Mouse (Mus musculus): ENCODE data around the gene Fkbp8.
"Not testable (repeated sequence)": the region's sequence is repeated elsewhere in the genome, so short reads cannot be mapped to it uniquely, and the experiment has no call there.

The Fkbp8 gene

GRCm38 (mm10) chr8:70501820-70502529 lies 25.5 kb upstream of the Fkbp8 start:
- no peak for DNase-seq (ENCODE audit: low spot score in 2 of 2)

GRCm38 (mm10) chr8:70502540-70502939 lies 25.0 kb upstream of the Fkbp8 start:
- no peak for DNase-seq (ENCODE audit: low spot score in 2 of 2)

GRCm38 (mm10) chr8:70503062-70503750 lies 24.3 kb upstream of the Fkbp8 start:
- no peak for DNase-seq (ENCODE audit: low spot score in 2 of 2)

DNA sequence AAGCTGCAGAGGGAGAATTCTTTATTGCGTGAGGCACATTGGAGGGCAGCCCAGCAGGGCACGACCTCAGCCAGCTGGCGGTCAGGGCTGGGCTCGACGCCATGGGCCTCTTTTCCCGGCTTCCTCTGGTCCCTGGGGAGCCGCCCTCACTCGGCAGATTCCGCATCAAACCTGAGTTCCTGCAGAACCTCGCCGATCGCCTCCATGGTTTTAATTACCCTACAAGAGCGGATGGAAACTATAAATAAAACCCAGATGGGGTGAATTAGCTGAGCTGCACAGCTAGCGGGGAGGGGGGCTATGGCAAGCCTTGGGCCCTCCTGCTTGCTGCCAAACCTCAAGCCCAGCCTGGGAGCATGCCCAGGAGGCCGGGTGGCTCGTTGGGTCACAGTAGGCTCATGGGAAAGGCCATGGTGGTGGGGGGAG lies 23.2 kb upstream of the Fkbp8 start:
- DNase-seq (ENCODE audit: low spot score in 2 of 2), result peak in 1 of 2 experiments; percentile 63

DNA sequence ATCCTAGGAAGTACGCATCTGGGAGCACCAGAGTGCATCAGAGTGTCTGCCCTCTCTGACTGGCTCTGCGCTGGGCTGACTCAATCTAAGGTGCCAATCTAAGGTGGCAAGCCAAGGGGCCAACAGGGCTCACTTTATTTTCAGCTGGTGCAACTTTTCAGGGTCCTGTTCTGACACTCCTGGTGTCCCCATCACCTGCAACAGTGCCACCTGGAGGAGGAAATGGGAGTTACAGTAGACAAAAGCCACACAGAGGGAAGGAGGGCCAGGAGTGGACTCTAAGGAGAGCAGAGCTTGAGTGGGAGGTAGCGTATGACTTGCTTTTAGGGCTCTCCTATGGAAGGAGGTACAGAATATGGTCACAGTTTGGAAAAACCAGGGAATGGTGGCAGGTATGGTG lies 22.7 kb upstream of the Fkbp8 start:
- peak in 1 of 2 experiments; percentile 85 for DNase-seq (ENCODE audit: low spot score in 2 of 2)

GRCm38 (mm10) chr8:70505698-70506327 lies 21.7 kb upstream of the Fkbp8 start:
- no peak for DNase-seq (ENCODE audit: low spot score in 2 of 2)

DNA sequence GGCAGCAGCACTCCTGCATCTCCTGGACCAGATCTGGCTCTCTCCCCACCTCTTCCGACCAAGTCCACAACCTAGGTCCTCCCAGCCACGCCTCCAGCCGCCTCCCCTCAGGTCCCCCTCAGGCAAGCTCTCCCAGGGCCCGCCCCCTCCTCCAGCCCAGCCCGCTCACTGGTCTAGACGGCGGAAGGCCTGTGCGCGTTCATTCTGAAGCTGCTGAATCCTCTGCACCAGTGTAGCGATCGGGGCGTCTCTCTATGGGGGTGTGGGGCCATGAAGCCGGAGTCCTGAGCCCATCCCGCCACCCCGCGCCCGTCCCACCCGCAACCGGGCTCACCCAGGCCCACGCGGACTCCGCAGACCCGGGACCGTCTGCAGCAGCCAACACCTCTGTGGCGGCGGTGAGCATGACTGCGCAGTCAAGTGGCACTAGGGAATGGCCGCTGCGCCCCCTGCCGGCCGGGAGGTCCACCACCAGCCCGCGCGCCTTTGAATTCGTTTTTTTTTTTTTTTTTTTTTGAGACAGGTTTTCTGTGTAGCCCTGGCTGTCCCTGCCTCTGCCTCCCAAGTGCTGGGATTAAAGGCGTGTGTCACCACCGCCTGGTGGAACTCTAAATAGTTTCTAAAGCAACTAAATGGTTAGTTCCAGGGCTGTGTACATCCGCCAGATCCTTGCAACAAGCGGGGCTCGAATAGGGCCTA lies 21.0 kb upstream of the Fkbp8 start, which contains the start of gene Rex1bd:
Gene Rex1bd, minus strand, starts transcription at position 425 of the 699 bp plus-strand sequence.
- peak; percentile 76 to 90 for DNase-seq (ENCODE audit: low spot score in 2 of 2)

GRCm38 (mm10) chr8:70507027-70507393 lies 20.5 kb upstream of the Fkbp8 start:
- DNase-seq (ENCODE audit: low spot score in 2 of 2), result no peak

- no peak for DNase-seq (ENCODE audit: low spot score in 2 of 2)
Observed at GRCm38 (mm10) chr8:70509281-70509952, 18.1 kb upstream of the Fkbp8 start.

DNA sequence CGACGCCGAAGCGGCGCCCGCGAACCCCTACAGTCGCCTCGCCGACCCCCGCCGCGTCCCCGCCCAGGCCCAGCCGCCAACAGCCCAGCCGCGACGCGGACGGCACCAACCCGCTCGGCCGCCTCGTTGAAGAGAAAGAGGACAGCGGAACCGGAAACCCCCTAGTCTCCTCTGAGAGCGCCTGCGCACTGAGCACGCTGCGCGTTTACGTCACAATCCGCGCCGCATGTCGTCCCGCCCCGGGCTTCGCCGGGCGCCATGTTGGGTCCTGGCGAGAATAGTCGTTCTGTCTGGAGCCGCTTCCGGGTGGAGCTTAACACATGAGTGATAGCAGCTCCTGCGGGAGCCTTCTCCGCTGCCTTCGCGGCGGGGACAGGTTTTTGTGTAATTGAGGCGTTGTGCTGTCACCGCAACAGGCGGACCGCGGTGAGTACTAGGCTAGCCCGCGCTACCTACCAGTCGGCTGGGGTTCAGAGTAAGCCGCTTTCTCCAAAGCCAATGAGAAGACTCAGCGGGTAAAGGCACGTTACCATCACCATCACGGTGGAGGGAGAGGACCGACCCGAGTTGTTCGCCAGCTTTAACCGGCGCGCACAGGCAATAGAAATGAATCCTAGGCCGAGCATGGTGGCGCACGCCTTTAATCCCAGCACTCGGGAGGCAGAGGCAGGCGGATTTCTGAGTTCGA lies 17.2 kb upstream of the Fkbp8 start, which contains the start of gene Uba52:
Gene Uba52, minus strand, starts transcription at position 574 of the 688 bp plus-strand sequence.
- DNase-seq (ENCODE audit: low spot score in 2 of 2), result peak; percentile 94 to 98

- DNase-seq (ENCODE audit: low spot score in 2 of 2), result not testable (repeated sequence)
Observed at GRCm38 (mm10) chr8:70511174-70511573, 16.4 kb upstream of the Fkbp8 start.

- no peak for DNase-seq (ENCODE audit: low spot score in 2 of 2)
Observed at GRCm38 (mm10) chr8:70511770-70512169, 15.8 kb upstream of the Fkbp8 start.

DNA sequence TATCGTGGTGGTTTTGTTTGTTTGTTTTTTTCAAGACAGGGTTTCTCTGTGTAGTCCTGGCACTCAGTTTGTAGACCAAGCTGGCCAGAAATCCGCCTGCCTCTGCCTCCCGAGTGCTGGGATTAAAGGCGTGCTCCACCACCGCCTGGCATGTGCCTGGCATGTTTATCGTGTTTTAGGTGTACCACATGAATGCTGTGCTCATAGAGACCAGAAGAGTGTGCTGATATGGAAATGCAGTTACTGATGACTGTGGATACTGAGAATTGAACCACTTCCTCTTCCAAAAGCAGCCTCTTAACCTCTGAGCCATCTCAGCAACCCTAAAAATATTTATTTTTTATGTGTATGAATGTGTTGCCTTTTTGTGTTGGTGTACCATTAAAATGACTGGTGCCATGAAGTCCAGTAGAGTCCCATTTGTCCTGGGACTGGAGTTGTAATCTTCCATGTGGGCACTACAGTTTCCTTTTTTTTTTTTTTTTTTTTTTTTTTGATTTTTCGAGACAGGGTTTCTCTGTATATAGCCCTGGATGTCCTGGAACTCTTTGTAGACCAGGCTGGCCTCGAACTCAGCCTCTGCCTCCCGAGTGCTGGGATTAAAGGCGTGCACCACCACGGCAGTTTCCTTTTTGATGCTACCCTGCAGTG lies 15.1 kb upstream of the Fkbp8 start:
- no peak for DNase-seq (ENCODE audit: low spot score in 2 of 2)

GRCm38 (mm10) chr8:70513441-70513840 lies 14.1 kb upstream of the Fkbp8 start:
- DNase-seq (ENCODE audit: low spot score in 2 of 2), result peak in 1 of 2 experiments; percentile 60

DNA sequence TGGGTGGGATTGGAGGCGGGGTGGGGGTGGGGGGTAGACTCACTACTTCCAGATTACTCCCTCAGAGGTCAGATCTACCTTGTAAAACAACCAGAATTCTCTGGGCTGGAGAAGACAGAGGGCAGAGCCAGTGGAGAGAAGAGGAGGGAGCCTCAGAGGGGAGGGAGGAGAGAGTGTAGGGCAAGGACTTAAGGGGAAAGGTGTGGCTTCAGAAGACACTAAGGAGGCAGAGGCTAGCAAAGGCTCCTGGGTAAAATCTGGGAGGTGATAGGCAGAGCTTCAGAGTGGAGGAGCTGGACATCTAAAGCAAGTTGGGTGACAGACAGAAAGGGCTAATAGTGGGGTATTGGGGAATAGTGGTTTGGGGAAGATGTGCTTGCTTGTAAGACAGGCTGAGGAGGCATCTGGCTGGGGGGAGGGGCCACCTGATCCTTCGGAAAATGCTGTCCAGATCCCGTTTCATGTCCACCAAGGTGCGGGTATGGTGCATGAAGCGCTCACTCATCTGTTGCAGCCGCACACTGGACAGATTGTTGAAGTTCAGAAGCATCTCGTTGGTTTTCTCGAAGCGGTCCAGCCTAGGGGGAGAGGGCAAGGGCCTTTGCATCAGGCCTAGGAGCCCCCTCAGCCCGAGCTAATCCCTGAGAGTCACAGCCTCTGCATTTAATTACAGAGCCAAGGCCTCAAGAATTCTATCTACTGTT lies 9.4 kb upstream of the Fkbp8 start:
- no peak for DNase-seq (ENCODE audit: low spot score in 2 of 2)

- no peak for DNase-seq (ENCODE audit: low spot score in 2 of 2)
Observed at GRCm38 (mm10) chr8:70519043-70519442, 8.5 kb upstream of the Fkbp8 start.

DNA sequence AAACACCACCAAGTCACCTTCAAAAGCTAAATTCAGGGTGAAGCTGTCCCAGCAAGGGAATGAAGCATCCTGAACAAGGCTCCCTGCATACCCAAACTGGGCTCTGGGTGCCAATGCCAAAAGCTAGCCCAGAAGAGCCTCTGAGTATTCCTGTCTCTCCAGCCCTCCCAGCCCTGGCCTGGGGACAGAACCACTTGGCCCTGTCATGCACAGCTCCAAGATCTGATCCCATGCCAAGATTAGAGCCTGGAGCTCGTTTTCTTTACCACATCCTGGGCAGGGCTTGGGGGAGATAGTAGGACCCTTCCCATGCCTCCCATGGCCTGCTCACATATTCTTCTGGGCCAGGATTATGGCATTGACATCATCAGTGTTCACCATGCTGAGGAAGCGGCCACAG lies 7.9 kb upstream of the Fkbp8 start:
- DNase-seq (ENCODE audit: low spot score in 2 of 2), result no peak

- DNase-seq (ENCODE audit: low spot score in 2 of 2), result peak; percentile 93 to 97
Observed at GRCm38 (mm10) chr8:70522592-70523403, 4.7 kb upstream of the Fkbp8 start.

GRCm38 (mm10) chr8:70527111-70527511 lies 413 bp upstream of the Fkbp8 start:
- DNase-seq (ENCODE audit: low spot score in 2 of 2), result no peak

Measured in left cerebral cortex, adult 9 months (tissue).